Mouse (Mus musculus): Measurements from ENCODE around the gene Dapk1. TPM values are rescaled to one million over a fixed set of nuclear protein-coding genes. Genes with fewer than 3 reads are reported as not detected.

The Dapk1 gene
- polyA plus RNA-seq, 1 experiment from 2014 or later: 6.3 TPM

- H3K36me3 ChIP-seq (ENCODE audit: control insufficient read depth, insufficient read depth, low read length): no peaks in the 10 kb centered on the region
- H3K4me2 ChIP-seq (ENCODE audit: low read depth, low read length): no peak overlapping the region
- 49% methylated on average over 4 of the region's 4 CpGs for WGBS
Observed at GRCm38 (mm10) chr13:60675416-60675815, 73.7 kb downstream of the Dapk1 start.

GRCm38 (mm10) chr13:60678912-60679311, 77.2 kb downstream of the Dapk1 start:
- peaks cover 11% of the 10 kb centered on the region for H3K4me1 ChIP-seq (ENCODE audit: control insufficient read depth, insufficient read depth, low read length)
- no peak overlapping the region for H3K27ac ChIP-seq (ENCODE audit: low read length)
- ATAC-seq: no peak
- no peak overlapping the region for H3K4me2 ChIP-seq (ENCODE audit: low read depth, low read length)
- WGBS: 61% methylated on average over 6 of the region's 6 CpGs
- no peaks in the 10 kb centered on the region for H3K9me3 ChIP-seq (ENCODE audit: control insufficient read depth, low read length)
- no peaks in the 10 kb centered on the region for H3K36me3 ChIP-seq (ENCODE audit: control insufficient read depth, insufficient read depth, low read length)
- H3K27me3 ChIP-seq (replicated peaks; ENCODE audit: control insufficient read depth, insufficient read depth, low read length): no peaks in the 10 kb centered on the region
- no peak overlapping the region for H3K4me3 ChIP-seq (ENCODE audit: low read length)
- H3K9ac ChIP-seq (ENCODE audit: low read depth, low read length): no peak overlapping the region

More at GRCm38 (mm10) chr13:60675416-60675815, 73.7 kb downstream of the Dapk1 start:
- no peak overlapping the region for H3K9ac ChIP-seq (ENCODE audit: low read depth, low read length)
- H3K4me3 ChIP-seq (ENCODE audit: low read length): no peak overlapping the region
- no peak overlapping the region for H3K27ac ChIP-seq (ENCODE audit: low read length)
- no peaks in the 10 kb centered on the region for H3K9me3 ChIP-seq (ENCODE audit: control insufficient read depth, low read length)
- peaks cover 17% of the 10 kb centered on the region for H3K4me1 ChIP-seq (ENCODE audit: control insufficient read depth, insufficient read depth, low read length)
- no peak for ATAC-seq
- no peaks in the 10 kb centered on the region for H3K27me3 ChIP-seq (replicated peaks; ENCODE audit: control insufficient read depth, insufficient read depth, low read length)

GRCm38 (mm10) chr13:60682714-60683695, 81.3 kb downstream of the Dapk1 start:
- Histone ChIP-seq H3K27me3 (replicated peaks; ENCODE audit: control insufficient read depth, insufficient read depth, low read length) (no peaks in the 10 kb centered on the region), H3K36me3 (ENCODE audit: control insufficient read depth, insufficient read depth, low read length) (no peaks in the 10 kb centered on the region), H3K9me3 (ENCODE audit: control insufficient read depth, low read length) (no peaks in the 10 kb centered on the region), H3K4me1 (ENCODE audit: control insufficient read depth, insufficient read depth, low read length) (peaks cover 25% of the 10 kb centered on the region), H3K4me3 (ENCODE audit: low read length) (no peak overlapping the region), H3K9ac (ENCODE audit: low read depth, low read length) (no peak overlapping the region), H3K27ac (ENCODE audit: low read length) (no peak overlapping the region), H3K4me2 (ENCODE audit: low read depth, low read length) (no peak overlapping the region)
- no peak for ATAC-seq
- 76% methylated on average over 15 of the region's 15 CpGs for WGBS

DNA sequence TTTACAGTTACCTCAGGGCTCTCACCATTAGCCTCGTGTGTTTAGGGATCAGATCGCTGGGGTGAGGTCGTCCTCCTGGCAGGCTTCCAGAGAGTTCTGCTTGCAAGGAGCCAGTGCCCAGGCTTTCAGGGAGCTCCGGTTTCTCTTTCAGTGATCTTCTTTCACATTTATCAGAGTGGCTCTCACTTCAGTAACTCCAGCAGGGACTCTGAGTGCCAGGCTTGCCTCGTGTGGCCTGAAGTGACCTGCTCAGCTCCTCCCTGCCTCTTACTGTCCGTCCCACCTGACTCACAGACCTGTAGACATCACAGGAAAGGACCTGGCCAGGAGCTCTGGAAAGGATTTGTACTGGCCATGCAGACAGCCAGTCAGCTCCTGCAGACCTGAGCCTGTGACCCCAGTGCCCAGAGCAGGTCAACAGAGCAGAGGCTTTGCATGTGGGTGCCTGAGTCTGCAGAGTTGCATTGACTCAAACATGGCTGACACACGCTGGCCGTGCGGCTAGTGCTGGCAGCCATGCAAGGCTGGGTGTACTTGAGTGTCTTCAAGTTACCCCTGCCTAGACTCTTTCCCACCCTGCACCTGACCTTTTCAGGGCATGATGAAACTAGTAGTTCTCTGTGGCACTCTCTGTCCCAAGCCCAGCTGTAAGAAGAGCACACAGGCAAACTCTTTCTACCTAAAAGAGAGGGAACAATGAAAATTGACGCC, 82.5 kb downstream of the Dapk1 start:
- H3K27me3 ChIP-seq (replicated peaks; ENCODE audit: control insufficient read depth, insufficient read depth, low read length): no peaks in the 10 kb centered on the region
- peaks cover 25% of the 10 kb centered on the region for H3K4me1 ChIP-seq (ENCODE audit: control insufficient read depth, insufficient read depth, low read length)
- H3K4me3 ChIP-seq (ENCODE audit: low read length): no peak overlapping the region
- ATAC-seq: no peak
- H3K9ac ChIP-seq (ENCODE audit: low read depth, low read length): peak overlapping the region; percentile 19; the same call in 1 of the 2 replicates
- no peak overlapping the region for H3K4me2 ChIP-seq (ENCODE audit: low read depth, low read length)
- H3K9me3 ChIP-seq (ENCODE audit: control insufficient read depth, low read length): no peaks in the 10 kb centered on the region
- 45% methylated on average over 10 of the region's 10 CpGs for WGBS
- no peak overlapping the region; the same call in 1 of the 2 replicates for H3K27ac ChIP-seq (ENCODE audit: low read length)
- H3K36me3 ChIP-seq (ENCODE audit: control insufficient read depth, insufficient read depth, low read length): no peaks in the 10 kb centered on the region

DNA sequence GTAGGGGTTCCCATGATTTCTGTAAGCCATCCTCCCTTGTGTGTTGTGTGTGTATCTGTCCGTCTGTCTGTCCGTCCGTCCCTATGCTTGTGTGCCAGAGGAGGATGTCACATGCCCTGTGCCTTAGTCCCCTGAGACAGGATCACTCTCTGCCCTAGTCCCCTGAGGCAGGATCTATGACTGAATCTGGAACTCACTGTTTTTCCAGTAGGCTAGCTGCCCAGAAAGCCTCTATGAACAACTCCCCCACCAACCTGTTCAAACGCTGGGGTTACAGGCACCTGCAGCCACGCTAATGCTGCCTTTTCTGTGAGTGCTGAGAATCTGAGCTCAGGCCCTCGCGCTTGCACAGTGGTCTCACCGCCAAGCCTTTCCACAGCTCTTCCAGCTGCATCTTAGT, 83.1 kb downstream of the Dapk1 start:
- Histone ChIP-seq H3K4me1 (ENCODE audit: control insufficient read depth, insufficient read depth, low read length) (peaks cover 25% of the 10 kb centered on the region), H3K4me3 (ENCODE audit: low read length) (no peak overlapping the region), H3K9ac (ENCODE audit: low read depth, low read length) (no peak overlapping the region), H3K27me3 (replicated peaks; ENCODE audit: control insufficient read depth, insufficient read depth, low read length) (no peaks in the 10 kb centered on the region), H3K4me2 (ENCODE audit: low read depth, low read length) (no peak overlapping the region), H3K9me3 (ENCODE audit: control insufficient read depth, low read length) (no peaks in the 10 kb centered on the region), H3K27ac (ENCODE audit: low read length) (peak overlapping the region; percentile 12; the same call in 1 of the 2 replicates), H3K36me3 (ENCODE audit: control insufficient read depth, insufficient read depth, low read length) (no peaks in the 10 kb centered on the region)
- ATAC-seq: no peak
- WGBS: 82% methylated on average over 8 of the region's 8 CpGs

- ATAC-seq: 0 out of 2 replicates have a peak, but pooled peaks have one; percentile 25
- peaks cover 25% of the 10 kb centered on the region for H3K4me1 ChIP-seq (ENCODE audit: control insufficient read depth, insufficient read depth, low read length)
- 59% methylated on average over 6 of the region's 6 CpGs for WGBS
- no peak overlapping the region for H3K4me3 ChIP-seq (ENCODE audit: low read length)
- no peak overlapping the region for H3K9ac ChIP-seq (ENCODE audit: low read depth, low read length)
- H3K9me3 ChIP-seq (ENCODE audit: control insufficient read depth, low read length): no peaks in the 10 kb centered on the region
- no peaks in the 10 kb centered on the region for H3K36me3 ChIP-seq (ENCODE audit: control insufficient read depth, insufficient read depth, low read length)
- H3K27ac ChIP-seq (ENCODE audit: low read length): peak overlapping the region; percentile 34; the same call in 1 of the 2 replicates
- no peaks in the 10 kb centered on the region for H3K27me3 ChIP-seq (replicated peaks; ENCODE audit: control insufficient read depth, insufficient read depth, low read length)
- H3K4me2 ChIP-seq (ENCODE audit: low read depth, low read length): no peak overlapping the region
Observed at GRCm38 (mm10) chr13:60685216-60685615, 83.5 kb downstream of the Dapk1 start.

DNA sequence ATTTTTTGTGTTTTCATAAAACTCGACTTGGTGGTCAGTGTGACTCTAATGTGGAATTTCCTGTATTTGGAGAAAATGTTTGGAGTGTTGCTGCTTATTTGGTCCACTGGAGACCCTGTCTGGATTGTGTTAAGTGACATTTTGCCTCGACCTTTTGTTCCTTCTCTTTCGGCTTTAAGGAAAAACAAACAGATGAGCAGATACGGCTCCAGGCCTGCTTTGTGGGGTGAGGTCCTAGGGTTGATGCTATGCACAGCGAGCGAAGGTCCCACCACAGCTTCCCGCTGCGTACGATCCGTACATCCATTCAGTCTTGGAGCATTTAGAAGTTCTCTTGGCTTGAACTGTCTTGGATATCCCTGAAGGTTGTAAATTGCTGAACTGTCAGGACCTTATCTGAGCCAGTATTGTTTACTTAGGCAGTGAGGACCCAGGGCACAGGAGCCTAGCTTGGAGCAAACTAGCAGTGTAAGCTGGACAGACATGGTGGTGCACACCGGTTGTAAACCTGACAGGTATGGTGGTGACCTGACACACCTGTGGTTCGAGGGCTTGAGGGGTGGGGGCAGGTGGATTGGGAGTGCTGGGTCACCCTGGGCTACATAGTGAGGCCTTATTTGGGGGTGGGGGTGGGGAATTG, 84.4 kb downstream of the Dapk1 start:
- Histone ChIP-seq H3K9me3 (ENCODE audit: control insufficient read depth, low read length) (no peaks in the 10 kb centered on the region), H3K36me3 (ENCODE audit: control insufficient read depth, insufficient read depth, low read length) (no peaks in the 10 kb centered on the region), H3K4me1 (ENCODE audit: control insufficient read depth, insufficient read depth, low read length) (peaks cover 25% of the 10 kb centered on the region), H3K27ac (ENCODE audit: low read length) (no peak overlapping the region), H3K4me2 (ENCODE audit: low read depth, low read length) (no peak overlapping the region), H3K27me3 (replicated peaks; ENCODE audit: control insufficient read depth, insufficient read depth, low read length) (no peaks in the 10 kb centered on the region), H3K4me3 (ENCODE audit: low read length) (no peak overlapping the region), H3K9ac (ENCODE audit: low read depth, low read length) (no peak overlapping the region)
- WGBS: 29% methylated on average over 12 of the region's 12 CpGs
- ATAC-seq: peak; percentile 75

- peaks cover 25% of the 10 kb centered on the region for H3K4me1 ChIP-seq (ENCODE audit: control insufficient read depth, insufficient read depth, low read length)
Observed at GRCm38 (mm10) chr13:60686967-60687366, 85.2 kb downstream of the Dapk1 start.

GRCm38 (mm10) chr13:60687462-60687861, 85.7 kb downstream of the Dapk1 start:
- Histone ChIP-seq H3K4me1 (ENCODE audit: control insufficient read depth, insufficient read depth, low read length) (peaks cover 25% of the 10 kb centered on the region), H3K4me2 (ENCODE audit: low read depth, low read length) (no peak overlapping the region), H3K4me3 (ENCODE audit: low read length) (no peak overlapping the region), H3K36me3 (ENCODE audit: control insufficient read depth, insufficient read depth, low read length) (no peaks in the 10 kb centered on the region), H3K9ac (ENCODE audit: low read depth, low read length) (no peak overlapping the region), H3K9me3 (ENCODE audit: control insufficient read depth, low read length) (no peaks in the 10 kb centered on the region), H3K27ac (ENCODE audit: low read length) (no peak overlapping the region), H3K27me3 (replicated peaks; ENCODE audit: control insufficient read depth, insufficient read depth, low read length) (no peaks in the 10 kb centered on the region)
- WGBS: 85% methylated on average over 4 of the region's 4 CpGs
- ATAC-seq: no peak

More at GRCm38 (mm10) chr13:60686967-60687366, 85.2 kb downstream of the Dapk1 start:
- no peaks in the 10 kb centered on the region for H3K27me3 ChIP-seq (replicated peaks; ENCODE audit: control insufficient read depth, insufficient read depth, low read length)
- no peak overlapping the region for H3K4me2 ChIP-seq (ENCODE audit: low read depth, low read length)
- peak; percentile 29 for ATAC-seq
- WGBS: 60% methylated on average over 12 of the region's 12 CpGs
- H3K36me3 ChIP-seq (ENCODE audit: control insufficient read depth, insufficient read depth, low read length): no peaks in the 10 kb centered on the region
- no peak overlapping the region for H3K27ac ChIP-seq (ENCODE audit: low read length)
- no peak overlapping the region for H3K9ac ChIP-seq (ENCODE audit: low read depth, low read length)
- H3K9me3 ChIP-seq (ENCODE audit: control insufficient read depth, low read length): no peaks in the 10 kb centered on the region
- no peak overlapping the region for H3K4me3 ChIP-seq (ENCODE audit: low read length)

All from intestine, embryonic 16.5 days (tissue).